Mouse (Mus musculus): Measurements from ENCODE around the gene Cox14. TPM values are rescaled to one million over a fixed set of nuclear protein-coding genes. Genes with fewer than 3 reads are reported as not detected.
"Not testable (repeated sequence)": the region's sequence is repeated elsewhere in the genome, so short reads cannot be mapped to it uniquely, and the experiment has no call there.

Cox14 gene
- total RNA-seq, 2 experiments from 2014 or later, result 227 to 257 TPM

DNA sequence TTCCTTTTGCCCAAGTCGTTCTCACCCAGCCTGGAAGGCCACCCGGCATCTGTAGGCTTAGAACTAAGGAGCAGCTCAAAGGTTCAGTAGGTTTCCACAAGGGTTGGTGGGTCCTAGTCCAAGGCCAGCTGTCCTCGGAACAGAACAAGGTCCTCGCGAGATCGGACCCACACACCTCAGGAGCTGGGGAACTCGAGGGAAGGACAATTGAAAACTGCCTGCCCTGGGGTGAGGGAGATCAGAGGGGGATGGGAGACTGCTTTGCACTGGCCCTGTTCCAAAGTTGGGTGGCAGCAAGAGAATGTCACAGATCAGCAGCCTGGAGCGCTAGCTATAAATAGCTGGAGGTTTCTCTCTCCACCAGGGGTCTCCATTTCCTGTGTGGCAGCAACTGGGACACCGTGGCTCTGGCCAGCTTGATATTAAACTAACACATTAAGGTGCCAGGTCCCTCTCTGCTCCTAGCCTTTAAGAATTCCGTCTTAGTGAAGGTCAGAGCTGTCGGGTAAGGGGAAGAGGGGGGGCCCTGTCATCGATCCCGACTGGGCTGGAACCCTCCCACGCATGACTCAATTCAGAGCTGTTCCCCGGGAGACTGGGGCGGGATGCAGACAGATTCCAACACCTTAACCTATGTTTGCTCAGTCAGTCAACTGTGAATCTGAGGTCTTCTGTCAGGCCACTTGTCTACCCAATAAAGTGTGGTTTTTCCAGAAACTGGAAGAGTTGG lies 961 bp upstream of the Cox14 start:
- DNase-seq, result peak; percentile 86 to 89

DNA sequence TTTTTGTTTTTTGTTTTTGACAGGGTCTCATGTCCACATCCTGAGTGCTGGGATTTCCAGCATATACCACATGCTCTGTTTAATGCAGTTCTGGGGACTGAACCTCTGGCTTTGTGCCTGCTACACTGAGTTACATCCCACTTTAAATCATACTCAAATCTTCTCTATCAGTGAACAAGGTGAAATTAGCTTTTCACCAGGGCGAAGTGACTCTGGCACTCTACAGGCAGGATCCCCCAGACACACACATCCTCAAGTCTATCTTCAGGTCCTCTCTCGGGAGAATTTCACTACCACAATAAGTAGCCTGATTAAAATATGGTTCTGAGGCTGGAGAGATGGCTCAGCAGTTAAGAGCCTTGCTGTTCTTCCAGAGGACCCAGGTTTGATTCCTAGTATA lies 1.1 kb downstream of the Cox14 start:
- DNase-seq, result no peak

DNA sequence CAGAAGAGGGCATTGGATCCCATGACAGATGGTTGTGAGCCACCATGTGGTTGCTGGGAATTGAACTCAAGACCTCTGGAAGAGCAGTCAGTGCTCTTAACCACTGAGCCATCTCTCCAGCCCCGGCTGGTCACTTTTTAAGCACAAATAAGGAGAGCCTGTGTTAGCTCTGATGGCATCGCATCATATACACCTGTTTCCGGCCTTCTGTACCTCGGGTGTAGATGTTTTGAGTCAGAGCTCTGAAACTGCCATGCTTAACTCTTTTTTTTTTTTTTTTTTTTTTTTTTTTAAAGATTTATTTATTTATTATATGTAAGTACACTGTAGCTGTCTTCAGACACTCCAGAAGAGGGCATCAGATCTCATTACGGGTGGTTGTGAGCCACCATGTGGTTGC lies 1.6 kb downstream of the Cox14 start:
- not testable (repeated sequence) for DNase-seq

DNA sequence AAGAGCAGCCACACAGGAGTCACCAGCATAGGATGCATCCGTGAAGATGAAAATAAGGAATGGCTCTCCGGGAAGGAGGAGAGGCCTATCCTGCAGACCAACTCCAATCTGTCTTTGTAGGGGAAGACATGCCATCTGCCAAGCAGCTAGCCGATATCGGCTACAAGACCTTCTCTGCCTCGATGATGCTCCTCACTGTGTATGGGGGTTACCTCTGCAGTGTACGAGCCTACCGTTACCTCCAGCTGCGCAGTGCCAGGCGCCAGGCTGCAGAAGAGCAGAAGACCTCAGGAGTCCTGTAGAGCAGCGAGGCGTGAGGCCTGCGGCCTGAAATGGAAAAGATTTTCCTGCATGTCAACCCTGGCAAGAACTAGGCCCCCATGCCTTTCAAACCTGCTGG lies 2.1 kb downstream of the Cox14 start:
- DNase-seq, result no peak

DNA sequence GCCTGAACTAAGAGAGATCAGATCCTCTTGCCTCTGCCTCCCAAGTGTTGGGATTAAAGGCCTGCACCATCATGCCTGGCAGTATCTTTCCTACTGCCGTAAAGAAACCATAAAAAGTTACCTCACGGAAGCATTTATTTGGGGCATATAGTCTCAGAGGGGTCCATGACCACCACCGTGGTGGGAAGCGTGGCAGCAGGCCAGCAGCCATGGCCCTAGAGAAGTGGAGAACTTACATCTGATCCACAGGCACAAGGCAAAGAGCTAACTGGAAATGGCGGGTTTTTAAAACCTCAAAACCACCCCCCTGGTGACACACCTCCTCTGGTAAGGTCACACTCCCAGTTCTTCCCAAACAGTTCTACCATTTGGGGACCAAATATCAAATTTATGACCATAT lies 2.8 kb downstream of the Cox14 start:
- no peak for DNase-seq

DNA sequence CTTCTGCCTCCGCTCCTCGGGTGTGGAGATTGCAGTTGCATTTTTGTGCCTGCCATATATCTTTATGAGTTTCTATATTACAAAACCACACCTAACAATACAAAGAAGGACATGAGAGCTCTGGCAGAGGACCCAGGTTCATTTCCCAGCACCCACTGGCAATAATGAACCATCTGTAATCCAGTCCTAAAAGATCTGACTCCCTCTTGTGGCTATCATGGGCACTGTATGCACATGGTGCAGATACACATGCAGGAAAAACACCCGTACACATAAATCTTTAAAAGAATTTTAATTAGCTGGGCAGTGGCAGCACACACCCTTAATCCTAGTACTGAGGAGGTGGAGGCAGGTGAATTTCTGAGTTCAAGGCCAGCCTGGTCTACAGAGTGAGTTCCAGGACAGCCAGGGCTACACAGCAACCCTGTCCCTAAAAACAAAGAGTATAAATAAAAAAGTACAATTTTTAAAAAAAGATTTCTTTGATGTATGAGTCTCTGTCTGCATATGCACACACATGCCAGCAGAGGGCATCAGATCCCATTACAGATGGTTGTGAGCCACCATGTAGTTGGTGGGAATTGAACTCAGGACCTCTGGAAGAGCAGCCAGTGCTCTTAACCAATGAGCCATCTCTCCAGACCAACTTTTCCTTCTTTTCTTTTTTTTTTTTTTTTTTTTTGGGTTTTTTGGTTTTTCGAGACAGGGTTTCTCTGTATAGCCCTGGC lies 3.8 kb downstream of the Cox14 start:
- no peak for DNase-seq

DNA sequence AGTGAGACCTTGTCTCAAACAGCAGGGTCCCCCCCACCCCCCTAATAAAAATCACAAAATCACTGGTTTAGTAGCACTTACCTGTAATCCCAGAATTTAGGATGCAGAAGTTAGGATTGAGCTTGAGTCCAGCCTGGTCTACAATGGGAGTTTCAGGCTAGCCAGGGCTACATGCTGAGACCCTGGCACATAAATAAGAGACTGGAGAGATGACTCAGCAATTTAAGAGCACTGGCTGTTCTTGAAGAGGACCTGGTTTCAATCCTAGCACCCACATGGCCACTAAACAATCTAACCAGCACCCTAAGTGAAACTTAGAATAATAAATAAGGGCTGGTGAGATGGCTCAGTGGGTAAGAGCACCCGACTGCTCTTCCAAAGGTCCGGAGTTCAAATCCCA lies 5.7 kb downstream of the Cox14 start:
- no peak for DNase-seq

DNA sequence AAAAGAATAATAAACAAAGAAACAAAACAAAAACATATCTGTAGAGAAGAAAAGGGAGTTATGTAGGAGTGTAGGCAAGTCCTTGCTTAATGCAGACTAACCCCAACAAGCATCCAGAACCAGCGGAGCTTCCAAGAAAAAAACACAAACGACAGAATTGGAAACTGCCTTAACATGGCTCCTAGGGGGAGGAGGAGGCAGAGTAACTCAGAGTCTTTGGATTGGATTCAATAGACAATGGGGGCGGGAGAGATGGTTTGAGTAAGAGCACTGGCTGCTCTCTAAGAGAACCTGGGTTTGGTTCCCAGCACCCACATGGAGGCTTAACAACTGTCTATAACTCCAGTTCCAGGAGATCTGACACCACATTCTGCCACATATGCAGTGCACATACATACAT lies 6.3 kb downstream of the Cox14 start:
- DNase-seq, result no peak

DNA sequence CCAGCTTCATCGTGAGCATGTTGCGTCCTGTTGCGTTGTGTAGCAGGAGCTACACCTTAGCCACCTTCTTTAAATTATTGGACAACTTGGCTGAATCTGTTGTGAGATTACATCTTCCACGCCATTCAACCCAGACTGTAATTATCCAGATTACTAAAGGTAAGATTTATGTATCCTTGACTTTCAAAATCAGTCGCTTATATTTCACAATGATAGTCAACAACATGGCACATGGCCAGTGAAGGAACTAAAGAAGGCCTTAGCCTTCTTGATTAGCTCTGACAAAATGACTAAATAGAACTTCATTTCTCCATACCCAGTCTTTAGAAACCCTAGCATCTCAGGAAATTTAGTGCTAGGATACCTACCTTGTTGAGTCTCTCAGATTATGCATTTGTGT lies 7.8 kb downstream of the Cox14 start:
- no peak for DNase-seq

DNA sequence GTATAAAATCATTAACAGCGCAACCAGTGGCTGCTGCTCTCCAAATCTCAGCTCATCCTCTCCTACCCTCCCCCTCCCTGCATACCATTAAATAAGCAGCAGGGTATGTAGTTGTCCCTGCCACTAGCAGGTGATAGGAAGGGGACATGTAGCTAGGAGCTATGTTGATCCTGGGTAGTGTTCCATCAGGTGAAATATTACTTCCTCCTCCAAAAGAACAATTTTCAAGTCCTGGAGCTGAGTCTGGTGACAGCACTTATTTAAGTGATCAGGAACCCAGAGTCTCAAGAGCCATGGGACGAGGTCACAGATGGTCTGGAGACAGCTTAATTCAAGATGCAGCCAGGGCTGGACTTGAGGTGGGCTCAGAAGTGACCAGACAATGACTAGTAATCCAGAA lies 10.2 kb downstream of the Cox14 start:
- DNase-seq, result peak; percentile 96 to 97

DNA sequence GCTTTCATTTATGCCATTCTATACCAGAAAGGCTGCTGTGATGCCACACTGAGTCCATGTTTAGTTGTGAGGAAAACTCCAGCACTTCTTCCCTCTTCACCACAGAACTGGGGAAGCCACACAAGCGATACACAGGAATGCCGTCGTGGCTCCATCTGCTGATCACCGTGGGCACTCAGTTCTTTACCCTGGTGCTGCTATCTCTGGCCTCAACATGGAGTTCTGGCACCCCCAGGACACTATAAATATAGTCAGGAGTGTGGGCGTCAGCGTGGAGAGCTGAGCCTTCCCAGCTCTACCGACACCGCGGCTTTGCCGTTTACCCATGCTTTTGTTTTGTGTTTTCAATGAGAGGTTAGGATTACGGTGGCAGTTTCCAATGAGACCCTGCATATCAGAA lies 11.3 kb downstream of the Cox14 start:
- DNase-seq, result no peak

DNA sequence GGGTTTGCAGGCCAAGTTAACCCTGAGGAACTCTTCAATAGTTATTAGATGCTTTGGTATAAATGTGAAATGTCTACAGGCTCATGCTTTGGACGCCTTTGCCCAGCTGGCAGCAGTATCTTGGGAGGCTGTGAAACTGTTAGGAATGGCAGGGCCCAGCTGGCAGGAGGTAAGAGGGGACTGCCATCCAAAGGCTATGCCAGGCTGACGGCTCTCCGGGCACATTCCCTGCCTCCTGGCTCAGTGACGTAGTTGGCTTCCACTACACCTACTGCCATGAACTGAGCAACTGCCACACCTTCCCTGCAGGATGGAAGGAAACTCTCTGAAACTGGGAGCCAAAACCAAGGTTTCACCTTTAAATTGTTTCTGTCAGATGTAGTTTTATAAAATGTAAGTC lies 14.8 kb downstream of the Cox14 start:
- DNase-seq, result no peak

DNA sequence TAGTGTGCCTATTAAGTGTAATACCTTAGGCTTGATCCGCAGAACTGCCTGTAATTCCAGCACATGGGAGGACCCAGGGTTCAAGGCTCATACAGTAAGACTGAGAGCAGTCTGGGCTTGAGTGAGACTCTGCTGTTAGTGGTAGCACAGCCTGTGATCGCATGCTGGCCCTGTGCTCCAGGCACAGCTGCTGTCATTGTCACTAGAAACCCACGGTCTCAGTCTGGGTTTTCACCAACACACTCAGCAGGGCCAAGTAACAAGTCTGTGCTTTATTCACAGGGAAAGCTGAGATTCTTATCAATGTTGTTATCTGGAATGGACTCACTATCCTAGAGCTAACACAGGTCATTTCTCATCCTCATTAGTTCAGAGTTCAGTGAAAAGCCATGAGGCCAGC lies 28.8 kb downstream of the Cox14 start:
- no peak for DNase-seq

DNA sequence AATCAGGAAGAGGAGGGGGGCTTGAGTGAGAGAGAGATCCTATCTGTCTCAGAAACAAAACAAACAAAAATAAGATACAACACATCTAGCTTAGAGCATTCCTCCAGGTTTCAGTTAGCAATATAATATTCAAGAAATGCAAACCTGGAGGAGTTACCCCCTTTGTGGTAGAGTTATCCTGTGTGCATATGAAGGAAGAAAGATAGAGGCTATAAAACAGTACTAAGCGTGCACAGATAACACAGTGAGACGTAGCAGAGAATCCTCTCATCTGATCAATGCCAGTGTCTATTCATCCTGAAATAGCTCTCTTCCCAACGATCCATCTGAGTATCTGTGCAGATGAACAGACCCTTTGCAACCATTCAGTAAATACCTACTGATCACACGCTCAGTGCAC lies 42.0 kb downstream of the Cox14 start:
- DNase-seq, result no peak

DNA sequence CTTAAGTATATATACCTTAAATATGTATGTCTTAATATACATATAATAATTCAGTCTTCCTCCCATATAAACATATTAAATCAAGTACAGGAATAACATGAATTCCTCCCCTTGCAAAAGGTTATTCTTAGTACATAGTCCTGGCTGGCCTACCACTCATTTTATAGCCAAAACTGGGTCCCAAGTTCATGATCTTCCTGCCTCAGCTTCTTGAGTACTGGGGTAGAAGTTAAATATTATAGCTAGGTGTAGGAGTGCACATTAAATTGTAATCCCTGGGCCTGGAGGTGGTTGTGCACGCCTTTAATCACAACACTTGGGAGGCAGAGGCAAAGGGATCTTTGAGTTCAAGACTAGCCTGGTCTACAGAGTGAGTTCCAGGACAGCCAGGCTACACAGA lies 43.3 kb downstream of the Cox14 start:
- no peak for DNase-seq

DNA sequence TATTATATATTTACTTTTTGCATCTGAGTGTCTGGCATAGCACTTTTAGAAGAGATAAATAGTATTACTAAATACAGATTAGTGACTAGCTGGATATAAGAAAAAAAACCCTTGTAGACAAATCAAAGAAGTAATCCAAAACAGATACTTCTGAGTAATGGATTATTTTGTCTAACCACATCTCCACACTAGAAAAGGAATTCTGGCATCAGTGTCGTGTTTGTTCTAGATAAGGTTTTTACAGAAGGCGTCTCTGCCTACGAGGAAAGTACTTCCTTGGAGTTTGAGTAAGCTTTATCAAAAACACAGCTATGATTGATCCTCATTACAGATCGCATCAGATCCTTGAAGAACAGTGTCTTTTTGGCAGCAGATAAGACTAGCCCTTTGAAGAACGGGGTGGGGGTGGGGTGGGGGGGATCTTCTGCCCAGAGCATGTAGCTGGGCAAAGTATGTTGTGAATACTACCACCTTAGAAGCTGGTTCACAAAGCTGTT lies 45.6 kb downstream of the Cox14 start:
- DNase-seq, result no peak

DNA sequence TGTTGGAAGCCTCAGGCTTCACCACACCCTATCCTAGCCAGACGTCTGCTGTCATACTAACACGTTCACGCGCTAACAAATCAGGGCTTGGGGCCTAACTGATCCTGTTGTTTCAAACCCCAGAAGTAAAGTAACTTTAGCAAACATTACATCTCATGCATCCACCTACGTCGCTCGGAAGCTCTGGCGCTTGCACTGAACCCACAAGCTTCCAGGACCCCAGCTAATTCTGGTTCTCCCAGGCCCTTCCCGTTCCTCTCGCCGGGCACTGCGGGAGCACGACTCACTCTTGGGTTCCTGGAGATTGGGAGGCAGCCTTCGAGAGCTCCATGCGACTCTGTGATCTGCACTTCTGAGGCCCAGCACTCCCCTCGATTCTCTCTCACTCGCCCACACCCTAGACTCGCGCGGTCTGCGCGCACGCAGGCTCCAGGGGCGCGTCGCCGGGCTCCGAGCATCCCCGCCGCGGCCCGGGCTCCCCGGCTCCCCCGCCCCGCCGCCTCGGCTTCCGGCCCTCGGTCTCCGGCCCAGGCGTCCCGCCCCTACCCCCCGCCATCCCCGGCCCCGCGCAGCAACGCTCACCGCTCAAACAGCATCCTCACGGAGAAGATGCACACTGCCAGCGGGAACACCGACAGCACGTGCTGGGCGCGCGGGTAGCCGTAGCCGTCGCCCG lies 46.3 kb downstream of the Cox14 start:
- DNase-seq, result peak; percentile 53 to 73

DNA sequence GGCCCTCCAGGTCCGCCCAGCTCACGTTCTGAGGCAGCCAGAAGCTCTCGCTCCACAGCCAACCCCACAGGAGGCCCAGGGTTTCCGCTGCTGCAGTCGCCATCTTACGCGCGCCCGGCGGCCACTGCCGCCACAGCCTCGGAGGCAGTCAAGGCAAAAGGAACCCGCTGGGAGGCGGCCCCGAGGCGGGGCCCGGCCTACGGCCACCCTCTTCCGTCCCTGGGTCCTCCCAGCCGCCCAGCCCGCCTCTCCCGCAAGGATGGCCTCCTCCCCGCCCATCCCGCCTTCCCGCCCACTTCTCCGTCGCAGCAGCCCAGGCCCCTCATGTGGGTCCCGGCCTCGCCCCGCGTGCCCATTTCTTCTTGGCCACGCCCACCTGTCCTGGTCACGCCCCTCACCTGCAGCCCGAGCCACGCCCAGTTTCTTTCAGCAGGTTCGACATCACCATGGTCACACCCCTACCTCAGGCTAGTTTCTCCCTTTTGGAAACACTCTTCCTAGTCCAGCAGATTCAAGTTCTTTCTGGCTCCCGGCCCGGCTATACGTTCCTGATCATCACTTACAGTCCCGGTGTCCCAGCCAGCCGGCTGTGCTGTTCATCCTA lies 47.0 kb downstream of the Cox14 start:
- DNase-seq, result peak; percentile 95 to 96

DNA sequence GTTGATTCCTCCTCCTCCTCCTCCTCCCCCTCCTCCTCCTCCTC lies 47.3 kb downstream of the Cox14 start, which contains the start of gene Cers5:
Cers5 (minus strand) TSS at position 5 of the 44 bp plus-strand sequence.
- not testable (repeated sequence) for DNase-seq

DNA sequence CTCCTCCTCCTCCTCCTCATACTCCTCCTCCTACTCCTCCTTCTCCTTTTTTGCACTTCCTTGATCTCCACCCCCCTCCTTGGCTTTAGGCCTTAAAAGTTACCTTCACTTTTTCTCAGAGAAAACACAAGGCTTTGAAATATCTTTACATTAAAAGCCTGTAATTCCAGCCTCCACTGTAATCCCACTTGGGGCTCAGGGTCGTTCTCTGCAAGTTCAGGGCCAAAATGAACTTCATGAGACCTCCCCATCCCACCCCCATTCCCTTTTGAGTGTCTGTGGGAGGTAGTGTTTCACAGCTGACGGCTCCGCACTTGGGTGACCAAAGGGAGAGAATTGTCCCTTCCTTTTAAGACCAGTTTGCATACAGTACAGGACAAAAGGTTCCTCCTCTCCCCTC lies 47.5 kb downstream of the Cox14 start:
- DNase-seq, result no peak

Data from adrenal gland, postnatal 36 days (tissue).